Mouse (Mus musculus) myocyte (in vitro differentiated cells): ENCODE data around the gene Vmn1r171. TPM values are rescaled to one million over a fixed set of nuclear protein-coding genes. Genes with fewer than 3 reads are reported as not detected.
"Not testable (repeated sequence)": the region's sequence is repeated elsewhere in the genome, so short reads cannot be mapped to it uniquely, and the experiment has no call there.

Experiments used
- H3K27me3 ChIP-seq: one replicate; pipeline ENCODE4 v1.6.1; 2011; ENCODE audit not compliant: control insufficient read depth, insufficient read depth, insufficient read length
- H3K36me3 ChIP-seq: one replicate; pipeline ENCODE4 v1.6.1; 2011; ENCODE audit not compliant: control insufficient read depth, insufficient read depth
- H3K4me2 ChIP-seq: one replicate; pipeline ENCODE4 v1.6.1; 2011; ENCODE audit warnings: low read depth, control low read depth
- H3K4me3 ChIP-seq: one replicate; pipeline ENCODE4 v1.5.1; 2011; ENCODE audit warnings: mild to moderate bottlenecking, control low read depth, moderate library complexity
- H3K79me2 ChIP-seq: one replicate; pipeline ENCODE4 v1.6.1; 2011; ENCODE audit not compliant: control insufficient read depth, insufficient read depth
- H3ac ChIP-seq: one replicate; pipeline ENCODE4 v1.6.1; 2011; ENCODE audit not compliant: control insufficient read depth, insufficient read length
- E2F4 ChIP-seq: IDR thresholded peaks from one replicate; pipeline ENCODE4 v1.6.1; 2011; ENCODE audit warnings: mild to moderate bottlenecking, control low read depth, moderate library complexity; ENCODE audit not compliant: insufficient read depth
- MAX ChIP-seq: IDR thresholded peaks from one replicate; pipeline ENCODE4 v1.6.1; 2011; ENCODE audit warnings: low read depth, mild to moderate bottlenecking, control low read depth
- MYOD1 ChIP-seq, 3 experiments: IDR thresholded peaks; one replicate each; pipeline ENCODE4 v1.6.1; 2011; ENCODE audit warnings: control low read depth in 2 of 3, low read depth in 2 of 3, mild to moderate bottlenecking in 2 of 3, moderate library complexity in 1 of 3; ENCODE audit not compliant: insufficient read length in 2 of 3, control insufficient read depth in 1 of 3
- MYOG ChIP-seq, 3 experiments: IDR thresholded peaks; one replicate each; pipeline ENCODE4 v1.6.1; 2011; ENCODE audit warnings: control low read depth in 2 of 3, low read depth in 2 of 3, mild to moderate bottlenecking in 2 of 3; ENCODE audit not compliant: insufficient read length in 2 of 3, control insufficient read depth in 1 of 3, insufficient read depth in 1 of 3
- POLR2A ChIP-seq: IDR thresholded peaks from one replicate; pipeline ENCODE4 v1.6.1; 2011; ENCODE audit warnings: low read depth, mild to moderate bottlenecking, control low read depth, moderate library complexity; ENCODE audit not compliant: insufficient read length
- REST ChIP-seq: IDR thresholded peaks from one replicate; pipeline ENCODE4 v1.6.1; 2011; ENCODE audit warnings: mild to moderate bottlenecking, control low read depth, moderate library complexity; ENCODE audit not compliant: insufficient read depth, insufficient read length
- SRF ChIP-seq: IDR thresholded peaks from one replicate; pipeline ENCODE4 v1.6.1; 2011; ENCODE audit warnings: low read depth; ENCODE audit not compliant: control insufficient read depth, insufficient read length
- TCF12 ChIP-seq: IDR thresholded peaks from one replicate; pipeline ENCODE4 v1.6.1; 2011; ENCODE audit warnings: mild to moderate bottlenecking, control low read depth; ENCODE audit not compliant: poor library complexity, insufficient read depth, severe bottlenecking
- TCF3 ChIP-seq: IDR thresholded peaks from one replicate; pipeline ENCODE4 v1.6.1; 2011; ENCODE audit warnings: low read depth, control low read depth; ENCODE audit not compliant: insufficient read length
- USF1 ChIP-seq: IDR thresholded peaks from one replicate; pipeline ENCODE4 v1.6.1; 2011; ENCODE audit warnings: low read depth, mild to moderate bottlenecking, control low read depth, moderate library complexity
- polyA plus RNA-seq: library from polyadenylated mRNA; unstranded; fragments of >200 nt; fragmentation: generic; extraction: Trizol; gene quantifications from one replicate; pipeline ENCODE4 v1.2.1, GENCODE M21; 2012; ENCODE audit warnings: missing spikeins

The Vmn1r171 gene
- not detected for polyA plus RNA-seq

DNA sequence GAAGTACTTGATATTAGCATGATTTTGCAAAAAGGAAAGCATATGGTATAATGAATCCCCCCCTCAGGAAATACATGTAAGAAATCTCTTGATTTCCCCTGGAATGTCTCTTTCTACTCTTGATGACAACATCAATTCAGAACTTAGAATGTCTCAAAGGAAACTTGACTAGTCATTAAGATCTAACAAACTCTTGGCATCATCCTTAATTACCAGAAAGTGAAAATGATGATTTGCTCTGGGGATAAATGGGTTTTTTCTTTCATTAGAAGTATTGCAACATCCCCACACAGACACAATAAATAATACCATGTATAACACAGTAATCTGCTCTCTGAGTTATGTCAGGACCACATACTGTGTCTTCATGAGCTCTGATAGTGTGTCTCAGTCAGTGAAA, at the start of gene Vmn1r171:
TSS of gene Vmn1r171 (plus strand) at position 301 of the 400 bp plus-strand sequence.
- H3K79me2 ChIP-seq, result no peaks in the 10 kb centered on the region
- H3K4me2 ChIP-seq, result no peak within 1 kb of the TSS
- no peaks in the 10 kb centered on the region for H3K27me3 ChIP-seq
- H3K4me3 ChIP-seq, result no peak within 1 kb of the TSS
- H3ac ChIP-seq, result no peak within 1 kb of the TSS
- no peaks in the 10 kb centered on the region for H3K36me3 ChIP-seq
- TF ChIP-seq MAX (no peak), TCF12 (no peak), POLR2A (no peak), USF1 (no peak), MYOG (IDR thresholded peaks at IDR 0.05; ENCODE audit: control insufficient read depth in 1 of 3, insufficient read depth in 1 of 3, insufficient read length in 2 of 3, low read depth in 2 of 3) (no peak), TCF3 (no peak), REST (no peak), MYOD1 (IDR thresholded peaks at IDR 0.05; ENCODE audit: control insufficient read depth in 1 of 3, insufficient read length in 2 of 3, low read depth in 2 of 3) (no peak)

GRCm38 (mm10) chr7:23605875-23606274, 24.6 kb upstream of the Vmn1r171 start, which contains the start of gene Vmn1r170:
Gene Vmn1r170 (plus strand): TSS chr7:23606175.
- not testable (repeated sequence) for H3K27me3 ChIP-seq, H3ac ChIP-seq, H3K79me2 ChIP-seq, H3K4me2 ChIP-seq, H3K36me3 ChIP-seq, H3K4me3 ChIP-seq

- Histone ChIP-seq H3ac (no peak within 1 kb of the TSS), H3K4me2 (no peak within 1 kb of the TSS), H3K36me3 (no peaks in the 10 kb centered on the region), H3K4me3 (no peak within 1 kb of the TSS), H3K79me2 (no peaks in the 10 kb centered on the region), H3K27me3 (no peaks in the 10 kb centered on the region)
- TF ChIP-seq USF1 (no peak), E2F4 (no peak), SRF (no peak), REST (no peak)
Measured at GRCm38 (mm10) chr7:23658016-23658415, 27.5 kb downstream of the Vmn1r171 start, which contains the start of gene Vmn1r172. Gene Vmn1r172 (plus strand): TSS chr7:23658316.

Other genes starting within 250 kb of the Vmn1r171 start
- gene Nlrp5, start 244.8 kb upstream of the Vmn1r171 start, polyA plus RNA-seq, result not detected
- not detected for gene Vmn1r167, start 123.5 kb upstream of the Vmn1r171 start, polyA plus RNA-seq
- gene Vmn1r168, start 91.0 kb upstream of the Vmn1r171 start, polyA plus RNA-seq, result not detected
- gene Vmn1r169, start 55.2 kb upstream of the Vmn1r171 start, polyA plus RNA-seq, result not detected
- not detected for gene Vmn1r170, start 24.5 kb upstream of the Vmn1r171 start, polyA plus RNA-seq
- gene Vmn1r172, start 27.6 kb downstream of the Vmn1r171 start, polyA plus RNA-seq, result not detected
- gene Vmn1r173, start 70.0 kb downstream of the Vmn1r171 start, polyA plus RNA-seq, result not detected
- gene Vmn1r174, start 121.5 kb downstream of the Vmn1r171 start, polyA plus RNA-seq, result not detected
- gene Vmn1r175, start 179.9 kb downstream of the Vmn1r171 start, polyA plus RNA-seq, result not detected
- not detected for gene Vmn1r176, start 206.7 kb downstream of the Vmn1r171 start, polyA plus RNA-seq
- not detected for gene Vmn1r177, start 235.7 kb downstream of the Vmn1r171 start, polyA plus RNA-seq